Mouse (Mus musculus): Measurements from ENCODE around the gene Neo1. TPM values are rescaled to one million over a fixed set of nuclear protein-coding genes. Genes with fewer than 3 reads are reported as not detected.

The Neo1 gene
- polyA plus RNA-seq, 2 experiments, result 1.5 TPM

DNA sequence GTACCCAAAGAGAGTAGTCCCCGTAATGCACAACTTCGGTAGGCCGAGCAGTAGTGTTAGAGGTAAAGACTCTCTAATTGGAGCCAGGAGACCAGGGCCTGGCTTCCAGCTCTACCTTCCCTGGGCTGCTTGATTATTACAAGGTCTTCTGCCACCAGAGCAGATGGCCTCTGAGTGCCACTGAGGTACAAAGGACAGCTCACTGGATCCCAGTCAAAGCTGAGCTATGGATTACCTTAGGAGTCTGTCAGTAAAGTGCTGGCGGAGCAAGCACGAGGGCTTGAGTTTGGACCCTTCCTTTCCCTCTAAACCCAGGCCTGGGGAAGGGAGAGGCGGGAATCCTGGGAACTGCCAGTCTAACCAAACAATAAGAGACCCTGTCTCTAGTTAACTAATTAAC, 21.8 kb upstream of the Neo1 start:
- Histone ChIP-seq H3K27me3 (ENCODE audit: control insufficient read depth, insufficient read depth, low read length) (no peaks in the 10 kb centered on the region), H3K9me3 (ENCODE audit: control insufficient read depth, low read length) (no peaks in the 10 kb centered on the region), H3K9ac (replicated peaks) (no peak overlapping the region), H3K4me1 (replicated peaks; ENCODE audit: control insufficient read depth in 2 of 2, insufficient read depth in 2 of 2, low read length in 1 of 2) (no peaks in the 10 kb centered on the region), H3K4me2 (ENCODE audit: low read depth) (no peak overlapping the region), H3K4me3 (ENCODE audit: insufficient read depth in 1 of 2, low read depth in 2 of 2, low read length in 2 of 2) (no peak overlapping the region), H3K36me3 (replicated peaks; ENCODE audit: control insufficient read depth, insufficient read depth, low read depth) (no peaks in the 10 kb centered on the region), H3K27ac (no peak overlapping the region)
- DNase-seq (ENCODE audit: low read depth in 3 of 3, low spot score in 3 of 3), result no peak
- 74% methylated on average over 6 of the region's 6 CpGs for whole genome bisulfite sequencing (ENCODE audit: insufficient replicate concordance)
- no peak for TF ChIP-seq CTCF (IDR thresholded peaks at IDR 0.05; ENCODE audit: low read depth)
- no peak for TF ChIP-seq EP300 (IDR thresholded peaks at IDR 0.05; ENCODE audit: low read depth)
- no peak for ATAC-seq (ENCODE audit: insufficient read depth)

GRCm38 (mm10) chr9:59056281-59056680, 20.0 kb upstream of the Neo1 start:
- no peak overlapping the region for H3K9ac ChIP-seq (replicated peaks)
- no peaks in the 10 kb centered on the region for H3K27me3 ChIP-seq (ENCODE audit: control insufficient read depth, insufficient read depth, low read length)
- no peaks in the 10 kb centered on the region for H3K4me1 ChIP-seq (replicated peaks; ENCODE audit: control insufficient read depth in 2 of 2, insufficient read depth in 2 of 2, low read length in 1 of 2)
- TF ChIP-seq CTCF (IDR thresholded peaks at IDR 0.05; ENCODE audit: low read depth), result no peak
- no peak for TF ChIP-seq EP300 (IDR thresholded peaks at IDR 0.05; ENCODE audit: low read depth)
- no peak overlapping the region for H3K27ac ChIP-seq
- WGBS (ENCODE audit: insufficient replicate concordance), result 60% methylated on average over 8 of the region's 8 CpGs
- no peaks in the 10 kb centered on the region for H3K36me3 ChIP-seq (replicated peaks; ENCODE audit: control insufficient read depth, insufficient read depth, low read depth)
- H3K9me3 ChIP-seq (ENCODE audit: control insufficient read depth, low read length), result no peaks in the 10 kb centered on the region
- H3K4me3 ChIP-seq (ENCODE audit: insufficient read depth in 1 of 2, low read depth in 2 of 2, low read length in 2 of 2), result no peak overlapping the region
- no peak overlapping the region for H3K4me2 ChIP-seq (ENCODE audit: low read depth)
- DNase-seq (ENCODE audit: low read depth in 3 of 3, low spot score in 3 of 3), result no peak
- ATAC-seq (ENCODE audit: insufficient read depth), result no peak

DNA sequence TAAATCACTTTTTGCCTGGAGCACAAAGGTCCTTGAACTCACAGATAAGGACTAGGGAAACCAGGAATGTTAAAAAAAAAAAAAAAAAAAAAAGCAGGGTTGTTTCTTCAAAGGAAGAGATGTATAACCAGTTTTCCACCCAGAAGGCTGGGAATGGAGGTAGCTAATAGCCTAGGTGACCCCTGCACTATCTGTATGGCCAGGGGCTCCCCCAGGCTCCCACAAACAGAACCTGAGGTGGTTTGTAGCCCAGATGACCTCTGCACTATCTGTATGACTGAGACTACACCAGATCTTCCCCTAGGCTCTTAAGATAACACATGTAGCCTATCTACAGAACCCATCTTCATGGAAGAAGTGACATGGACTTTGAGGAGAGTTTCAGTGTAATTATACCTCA, 5.6 kb upstream of the Neo1 start:
- TF ChIP-seq CTCF (IDR thresholded peaks at IDR 0.05; ENCODE audit: low read depth) (no peak), EP300 (IDR thresholded peaks at IDR 0.05; ENCODE audit: low read depth) (no peak)
- Histone ChIP-seq H3K9me3 (ENCODE audit: control insufficient read depth, low read length) (no peaks in the 10 kb centered on the region), H3K9ac (replicated peaks) (no peak overlapping the region), H3K36me3 (replicated peaks; ENCODE audit: control insufficient read depth, insufficient read depth, low read depth) (no peaks in the 10 kb centered on the region), H3K4me1 (replicated peaks; ENCODE audit: control insufficient read depth in 2 of 2, insufficient read depth in 2 of 2, low read length in 1 of 2) (no peaks in the 10 kb centered on the region), H3K27me3 (ENCODE audit: control insufficient read depth, insufficient read depth, low read length) (peaks cover 8% of the 10 kb centered on the region), H3K4me3 (ENCODE audit: insufficient read depth in 1 of 2, low read depth in 2 of 2, low read length in 2 of 2) (no peak overlapping the region), H3K4me2 (ENCODE audit: low read depth) (no peak overlapping the region), H3K27ac (no peak overlapping the region)
- no peak for ATAC-seq (ENCODE audit: insufficient read depth)
- no peak for DNase-seq (ENCODE audit: low read depth in 3 of 3, low spot score in 3 of 3)

DNA sequence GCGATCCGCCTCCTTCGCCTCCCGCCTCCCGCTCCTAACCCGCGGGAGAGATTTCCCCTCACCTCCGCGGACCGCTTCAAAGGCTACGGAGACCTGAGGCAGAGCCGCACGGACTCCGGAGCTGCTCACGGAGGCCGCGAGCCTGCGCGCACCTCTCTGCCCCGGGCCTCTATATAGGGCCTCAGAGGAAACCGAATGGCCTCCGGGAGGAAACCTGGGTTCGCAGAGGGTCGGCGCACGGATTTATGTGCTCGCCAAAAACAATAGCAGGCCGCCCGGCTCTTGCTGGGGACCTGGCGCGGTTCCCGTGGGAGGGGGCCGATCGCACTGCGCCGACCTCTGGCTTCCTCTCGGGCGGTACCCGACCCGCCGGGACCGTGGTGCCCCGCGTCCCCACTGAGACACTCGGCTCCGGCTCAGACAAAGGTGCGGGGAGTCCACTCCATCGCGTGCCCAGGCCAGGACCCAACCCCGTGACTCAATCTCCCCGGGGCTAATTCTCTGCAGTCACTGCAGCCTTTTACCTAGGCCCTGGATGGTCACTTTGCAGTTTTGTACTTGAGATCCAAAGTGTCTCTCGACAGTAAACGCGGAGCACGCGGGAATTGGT, 596 bp upstream of the Neo1 start:
- Histone ChIP-seq H3K27me3 (ENCODE audit: control insufficient read depth, insufficient read depth, low read length) (peaks cover 34% of the 10 kb centered on the region), H3K4me3 (ENCODE audit: insufficient read depth in 1 of 2, low read depth in 2 of 2, low read length in 2 of 2) (peak overlapping the region; percentile 31 to 54), H3K36me3 (replicated peaks; ENCODE audit: control insufficient read depth, insufficient read depth, low read depth) (no peaks in the 10 kb centered on the region), H3K9me3 (ENCODE audit: control insufficient read depth, low read length) (no peaks in the 10 kb centered on the region), H3K9ac (replicated peaks) (no peak overlapping the region; the same call in 1 of the 2 replicates), H3K4me1 (replicated peaks; ENCODE audit: control insufficient read depth in 2 of 2, insufficient read depth in 2 of 2, low read length in 1 of 2) (no peaks in the 10 kb centered on the region), H3K4me2 (ENCODE audit: low read depth) (peak overlapping the region; percentile 54), H3K27ac (no peak overlapping the region)
- TF ChIP-seq CTCF (IDR thresholded peaks at IDR 0.05; ENCODE audit: low read depth), result no peak
- no peak for TF ChIP-seq EP300 (IDR thresholded peaks at IDR 0.05; ENCODE audit: low read depth)
- WGBS (ENCODE audit: insufficient replicate concordance), result 2% methylated on average over 56 of the region's 56 CpGs
- DNase-seq (ENCODE audit: low read depth in 3 of 3, low spot score in 3 of 3), result no peak
- ATAC-seq (ENCODE audit: insufficient read depth), result peak; percentile 43; the same call in 1 of the 2 replicates

DNA sequence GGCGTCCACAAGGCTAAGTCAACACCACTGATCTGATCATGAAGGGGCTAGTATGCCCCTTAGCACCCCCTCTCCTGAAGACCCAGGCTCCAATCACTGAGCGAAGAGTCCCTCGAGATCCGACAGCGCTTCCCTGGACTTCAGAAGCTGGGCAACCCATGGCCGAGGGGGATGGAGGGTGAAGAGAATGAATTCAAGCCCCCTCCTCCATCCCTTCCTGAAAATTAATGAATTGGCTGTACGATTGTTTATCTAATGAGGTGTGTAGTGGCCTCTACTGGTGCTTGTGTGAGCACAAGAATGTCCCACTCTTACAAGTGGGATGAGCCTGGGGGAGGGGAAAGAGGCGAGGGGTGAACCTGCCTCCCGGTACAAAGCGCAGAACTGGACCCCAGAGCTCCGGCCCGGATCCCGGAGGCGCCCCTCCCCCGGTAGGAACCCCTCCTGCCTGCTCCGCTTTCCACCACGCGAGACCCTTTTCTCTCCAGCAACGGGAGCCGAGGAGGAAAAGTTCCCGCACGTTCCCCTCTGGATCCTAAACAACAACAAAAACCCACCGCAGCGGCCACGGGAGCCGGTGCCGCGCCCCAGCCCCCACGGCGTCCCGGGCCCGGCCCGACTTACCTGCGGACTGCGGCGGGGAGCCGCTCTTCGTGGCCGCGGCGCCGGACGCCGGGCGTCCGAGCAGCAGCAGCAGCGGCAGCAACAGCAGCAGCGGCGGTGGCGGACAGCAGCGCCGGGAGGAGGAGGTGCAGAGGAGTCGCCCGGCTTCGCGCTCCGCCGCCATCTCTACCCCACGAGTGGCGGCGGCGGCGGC, 691 bp downstream of the Neo1 start:
- Histone ChIP-seq H3K27me3 (ENCODE audit: control insufficient read depth, insufficient read depth, low read length) (peaks cover 34% of the 10 kb centered on the region), H3K9me3 (ENCODE audit: control insufficient read depth, low read length) (no peaks in the 10 kb centered on the region), H3K36me3 (replicated peaks; ENCODE audit: control insufficient read depth, insufficient read depth, low read depth) (no peaks in the 10 kb centered on the region), H3K4me2 (ENCODE audit: low read depth) (peak overlapping the region; percentile 54), H3K4me3 (ENCODE audit: insufficient read depth in 1 of 2, low read depth in 2 of 2, low read length in 2 of 2) (peak overlapping the region; percentile 31 to 54), H3K9ac (replicated peaks) (no peak overlapping the region), H3K4me1 (replicated peaks; ENCODE audit: control insufficient read depth in 2 of 2, insufficient read depth in 2 of 2, low read length in 1 of 2) (no peaks in the 10 kb centered on the region), H3K27ac (no peak overlapping the region)
- DNase-seq (ENCODE audit: low read depth in 3 of 3, low spot score in 3 of 3) (no peak), ATAC-seq (ENCODE audit: insufficient read depth) (no peak)
- 1% methylated on average over 57 of the region's 63 CpGs for WGBS (ENCODE audit: insufficient replicate concordance)
- TF ChIP-seq EP300 (IDR thresholded peaks at IDR 0.05; ENCODE audit: low read depth) (no peak), CTCF (IDR thresholded peaks at IDR 0.05; ENCODE audit: low read depth) (no peak)

Data from liver, embryonic 14.5 days (tissue).